Mouse (Mus musculus): ENCODE data around the gene Fbxo39.

Fbxo39 gene

GRCm38 (mm10) chr11:72314151-72314895, at the start of gene Fbxo39:
Gene Fbxo39, plus strand, starts transcription at chr11:72314444.
- no peak for DNase-seq (ENCODE audit: low read depth)

- DNase-seq (ENCODE audit: low read depth): no peak
Measured at GRCm38 (mm10) chr11:72265483-72265882, 48.8 kb upstream of the Fbxo39 start.

GRCm38 (mm10) chr11:72266207-72266959, 47.9 kb upstream of the Fbxo39 start:
- DNase-seq (ENCODE audit: low read depth): no peak

- no peak for DNase-seq (ENCODE audit: low read depth)
Measured at GRCm38 (mm10) chr11:72266960-72267560, 47.2 kb upstream of the Fbxo39 start, which contains the start of gene Slc13a5. Gene Slc13a5, minus strand, starts transcription at chr11:72267222.

GRCm38 (mm10) chr11:72271761-72272160, 42.5 kb upstream of the Fbxo39 start:
- DNase-seq (ENCODE audit: low read depth): no peak

- DNase-seq (ENCODE audit: low read depth): no peak
Measured at GRCm38 (mm10) chr11:72273341-72273740, 40.9 kb upstream of the Fbxo39 start.

- DNase-seq (ENCODE audit: low read depth): no peak
Measured at GRCm38 (mm10) chr11:72281143-72281851, 32.9 kb upstream of the Fbxo39 start.

- no peak for DNase-seq (ENCODE audit: low read depth)
Measured at GRCm38 (mm10) chr11:72281852-72282400, 32.3 kb upstream of the Fbxo39 start.

GRCm38 (mm10) chr11:72283486-72284224, 30.6 kb upstream of the Fbxo39 start:
- DNase-seq (ENCODE audit: low read depth): no peak

- DNase-seq (ENCODE audit: low read depth): no peak
Measured at GRCm38 (mm10) chr11:72284532-72285182, 29.6 kb upstream of the Fbxo39 start.

GRCm38 (mm10) chr11:72285971-72286480, 28.2 kb upstream of the Fbxo39 start:
- DNase-seq (ENCODE audit: low read depth): no peak

GRCm38 (mm10) chr11:72286651-72287050, 27.6 kb upstream of the Fbxo39 start:
- DNase-seq (ENCODE audit: low read depth): no peak

GRCm38 (mm10) chr11:72287126-72287525, 27.1 kb upstream of the Fbxo39 start:
- no peak for DNase-seq (ENCODE audit: low read depth)

GRCm38 (mm10) chr11:72287543-72287942, 26.7 kb upstream of the Fbxo39 start:
- no peak for DNase-seq (ENCODE audit: low read depth)

GRCm38 (mm10) chr11:72293116-72293515, 21.1 kb upstream of the Fbxo39 start:
- no peak for DNase-seq (ENCODE audit: low read depth)

GRCm38 (mm10) chr11:72301334-72301733, 12.9 kb upstream of the Fbxo39 start, which contains the start of gene Xaf1:
Gene Xaf1, plus strand, starts transcription at chr11:72301629.
- DNase-seq (ENCODE audit: low read depth): no peak

GRCm38 (mm10) chr11:72302230-72302629, 12.0 kb upstream of the Fbxo39 start:
- DNase-seq (ENCODE audit: low read depth): no peak

- DNase-seq (ENCODE audit: low read depth): no peak
Measured at GRCm38 (mm10) chr11:72307461-72307860, 6.8 kb upstream of the Fbxo39 start.

GRCm38 (mm10) chr11:72308982-72309381, 5.3 kb upstream of the Fbxo39 start:
- DNase-seq (ENCODE audit: low read depth): no peak

GRCm38 (mm10) chr11:72310491-72310890, 3.8 kb upstream of the Fbxo39 start:
- DNase-seq (ENCODE audit: low read depth): no peak
